In the genomic region with DNA sequence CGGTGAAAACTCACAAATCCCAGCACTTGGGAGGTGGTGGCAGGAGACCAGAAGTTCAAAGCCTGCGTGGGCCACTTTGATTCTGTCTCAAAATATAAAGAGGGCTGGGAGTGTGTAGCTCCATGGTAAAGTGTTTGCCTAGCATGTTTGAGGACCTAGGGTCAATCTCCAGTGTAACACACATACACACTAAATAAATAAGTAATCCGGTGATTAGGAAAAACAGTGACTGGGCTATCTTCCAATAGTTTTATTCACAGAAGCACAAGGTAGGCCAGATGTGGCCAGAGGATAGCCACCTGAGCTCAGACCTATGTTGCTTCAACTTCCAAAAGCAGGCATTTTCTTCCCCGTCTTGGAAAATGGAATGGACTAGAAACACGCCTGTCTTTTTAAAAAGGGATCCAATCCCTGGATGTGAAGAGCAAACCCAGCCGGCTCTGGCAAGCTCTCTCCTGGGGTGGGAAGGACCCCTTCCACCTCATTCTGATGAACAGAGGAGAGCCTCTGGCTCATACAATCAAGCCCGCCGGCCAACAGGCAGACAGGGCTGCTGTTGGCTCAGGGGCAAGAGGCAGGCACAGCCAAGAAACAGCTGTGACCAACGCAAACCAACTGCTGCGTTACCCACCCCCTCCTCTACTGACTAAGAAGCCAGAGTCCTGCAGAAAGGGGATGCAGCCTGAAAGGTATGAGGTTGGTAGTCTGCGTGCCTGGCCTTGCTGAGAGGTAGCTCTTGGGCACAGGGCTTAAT, we compare ENCODE assay signal across 14 mouse cellular contexts.
A peak's percentile ranks its signal among the peaks of the same experiment; 100 is the strongest.
DNase-seq lines count a peak whose midpoint lies in the region; ATAC-seq and TF ChIP-seq lines count a peak whose summit lies in the region.
"Had no signal": no experiment of that assay in that cellular context is flagged by ENCODE, and none has a peak within 500 bp of the region (broad histone marks: within the 10 kb centered on the region; RNA-seq: fewer than 3 reads in every experiment).

No protein-coding gene starts in this region.

- no peak overlapping the region for H3K27ac ChIP-seq in gastrocnemius, adult 2 months
- no peak overlapping the region for H3K27ac ChIP-seq in liver, adult 2 months (replicated peaks; ENCODE audit: insufficient read depth, low read depth, low read length)
- no peak overlapping the region for H3K27ac ChIP-seq in liver, embryonic 12.5 days
- H3K27ac ChIP-seq in limb, embryonic 15.5 days: peak overlapping the region; percentile 74
- H3K27ac ChIP-seq: forebrain, embryonic 12.5 days; hindbrain, embryonic 13.5 days had no signal

- peak; percentile 58 for DNase-seq in gastrocnemius, adult 2 months
- no peak for DNase-seq in gastrocnemius, postnatal 4 days (ENCODE audit: low spot score in 2 of 2)
- DNase-seq in liver, adult 2 months (ENCODE audit: extremely low read depth, low read depth, low spot score): peak; percentile 79
- peak; percentile 43 for DNase-seq in brain, embryonic 14.5 days (ENCODE audit: low read depth)
- DNase-seq in frontal cortex, adult 2 months (ENCODE audit: extremely low spot score in 1 of 2, low spot score in 1 of 2): no peak
- DNase-seq in natural killer cell, adult 2 months (ENCODE audit: low spot score in 2 of 2): no peak
- DNase-seq: cerebellum, adult 11-12 months; kidney, postnatal 10 days; spleen, adult 18-20 months had no signal

- TF ChIP-seq CTCF in gastrocnemius, adult 2 months (IDR thresholded peaks at IDR 0.05): no peak
- no peak for TF ChIP-seq CTCF in liver, adult 2 months (IDR thresholded peaks at IDR 0.05; ENCODE audit: low read depth, low read length)
- no peak for TF ChIP-seq CTCF in brain, embryonic 14.5 days (IDR thresholded peaks at IDR 0.05; ENCODE audit: borderline replicate concordance, extremely low read depth, insufficient read depth, insufficient read length)

- no peak for TF ChIP-seq POLR2A in liver, adult 2 months (IDR thresholded peaks at IDR 0.05; ENCODE audit: extremely low read depth, insufficient read depth, low read length)
- TF ChIP-seq POLR2A in brain, embryonic 14.5 days (IDR thresholded peaks at IDR 0.05; ENCODE audit: borderline replicate concordance, extremely low read depth, insufficient read depth, insufficient read length, poor library complexity, severe bottlenecking): no peak

- no peak overlapping the region for H3K4me2 ChIP-seq in liver, embryonic 12.5 days
- no peak overlapping the region for H3K4me2 ChIP-seq in limb, embryonic 15.5 days
- H3K4me2 ChIP-seq: forebrain, embryonic 12.5 days; heart, embryonic 12.5 days; hindbrain, embryonic 13.5 days had no signal

- peaks cover 27% of the 10 kb centered on the region for H3K4me1 ChIP-seq in liver, adult 2 months (ENCODE audit: control insufficient read depth, insufficient read depth, low read length)
- peaks cover 29% of the 10 kb centered on the region for H3K4me1 ChIP-seq in liver, embryonic 12.5 days
- peaks cover 80% of the 10 kb centered on the region for H3K4me1 ChIP-seq in limb, embryonic 15.5 days

- H3K36me3 ChIP-seq in liver, adult 2 months (ENCODE audit: control insufficient read depth, insufficient read depth, low read length): no peaks in the 10 kb centered on the region
- H3K36me3 ChIP-seq in liver, embryonic 12.5 days: no peaks in the 10 kb centered on the region
- H3K36me3 ChIP-seq in limb, embryonic 15.5 days: no peaks in the 10 kb centered on the region
- H3K36me3 ChIP-seq: forebrain, embryonic 12.5 days; heart, embryonic 12.5 days; hindbrain, embryonic 13.5 days had no signal

- H3K9ac ChIP-seq in liver, adult 2 months (ENCODE audit: low read depth, low read length): no peak overlapping the region
- no peak overlapping the region for H3K9ac ChIP-seq in liver, embryonic 12.5 days
- no peak overlapping the region for H3K9ac ChIP-seq in limb, embryonic 15.5 days
- H3K9ac ChIP-seq: forebrain, embryonic 12.5 days; heart, embryonic 12.5 days; hindbrain, embryonic 13.5 days had no signal

- no peak for ATAC-seq in liver, embryonic 12.5 days
- ATAC-seq in limb, embryonic 15.5 days (ENCODE audit: insufficient number of reproducible peaks, low FRiP score, low TSS enrichment, low read depth): 0 out of 2 replicates have a peak, but pooled peaks have one; percentile 47

- 33% methylated on average over 11 of the region's 11 CpGs for WGBS in liver, adult 2 months
- whole genome bisulfite sequencing in liver, embryonic 12.5 days (ENCODE audit: insufficient replicate concordance): 71% methylated on average over 11 of the region's 11 CpGs
- 38% methylated on average over 11 of the region's 11 CpGs for WGBS in limb, embryonic 15.5 days

- H3K27me3 ChIP-seq in liver, adult 2 months (ENCODE audit: control insufficient read depth, insufficient read depth, low read length): no peaks in the 10 kb centered on the region
- H3K27me3 ChIP-seq in liver, embryonic 12.5 days (replicated peaks): no peaks in the 10 kb centered on the region
- H3K27me3 ChIP-seq in limb, embryonic 15.5 days: no peaks in the 10 kb centered on the region
- H3K27me3 ChIP-seq: forebrain, embryonic 12.5 days; heart, embryonic 12.5 days had no signal

- H3K4me3 ChIP-seq in gastrocnemius, adult 2 months: no peak overlapping the region
- no peak overlapping the region for H3K4me3 ChIP-seq in liver, adult 2 months (ENCODE audit: insufficient read depth, low read depth, low read length)
- no peak overlapping the region for H3K4me3 ChIP-seq in liver, embryonic 12.5 days
- H3K4me3 ChIP-seq in limb, embryonic 15.5 days: no peak overlapping the region
- H3K4me3 ChIP-seq: forebrain, embryonic 12.5 days; heart, embryonic 12.5 days; hindbrain, embryonic 13.5 days had no signal

- intact Hi-C loops in gastrocnemius, adult 2 months (cut with DNase I): no loop called here

- no peaks in the 10 kb centered on the region for H3K9me3 ChIP-seq in liver, embryonic 12.5 days (replicated peaks)
- no peaks in the 10 kb centered on the region for H3K9me3 ChIP-seq in limb, embryonic 15.5 days
- H3K9me3 ChIP-seq: forebrain, embryonic 12.5 days; heart, embryonic 12.5 days; hindbrain, embryonic 13.5 days had no signal

- H3K79me2 ChIP-seq in liver, adult 2 months (ENCODE audit: control insufficient read depth, insufficient read depth, low read length): peaks cover 4% of the 10 kb centered on the region; the same call in 1 of the 2 replicates

Comparison
In these comparisons a context has a peak if more than half of its experiments do, and no peak if none do; other contexts are left out.
1. DNase-seq: peak in gastrocnemius, adult 2 months (single experiment), liver, adult 2 months (single experiment) and brain, embryonic 14.5 days (single experiment); none in gastrocnemius, postnatal 4 days (0 of 2), frontal cortex, adult 2 months (0 of 2) and natural killer cell, adult 2 months (0 of 2).